Mouse (Mus musculus): ENCODE measurements around the gene N6amt1. TPM values are rescaled to one million over a fixed set of nuclear protein-coding genes. Genes with fewer than 3 reads are reported as not detected.

Gene N6amt1
- total and polyA plus RNA-seq, 3 experiments, result 10.8 to 23.3 (median 18.2) TPM

DNA sequence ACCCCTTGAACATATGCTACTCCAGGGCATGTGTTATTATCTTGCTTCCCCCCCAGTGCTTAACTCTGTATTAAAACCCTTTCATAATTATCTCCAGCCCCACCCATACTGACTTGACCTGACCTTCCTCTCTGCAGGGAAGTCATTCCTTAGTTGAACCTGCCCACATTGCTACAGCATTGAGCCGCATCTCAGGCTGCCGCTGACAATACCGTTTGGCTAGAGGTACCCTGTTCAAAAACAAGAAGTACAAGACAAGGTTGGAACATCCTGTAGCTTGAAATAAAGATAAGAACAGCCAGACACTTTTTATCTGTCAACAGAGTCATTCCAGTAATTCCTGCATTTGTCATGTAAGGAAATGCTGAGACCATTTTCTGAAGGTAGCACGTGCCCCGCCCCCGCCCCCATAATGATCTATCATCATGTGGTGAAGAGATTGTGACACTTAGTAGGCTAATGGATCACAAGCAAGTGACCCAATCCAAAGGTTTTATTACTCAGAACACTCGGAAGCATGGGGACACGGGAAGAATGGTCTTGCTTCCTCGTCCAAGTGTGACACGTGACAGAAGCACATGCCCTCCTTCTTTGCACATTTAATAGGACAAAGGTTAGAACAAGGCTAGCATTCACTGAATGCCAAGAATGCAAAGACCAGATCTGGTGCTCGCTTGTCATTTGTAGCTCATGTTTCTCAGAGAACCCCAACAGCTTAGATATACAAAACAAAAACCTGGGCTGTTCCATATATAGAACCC, 48.6 kb upstream of the N6amt1 start:
- Histone ChIP-seq H3K79me2 (replicated peaks; ENCODE audit: control insufficient read depth, extremely low read depth, insufficient read depth, poor library complexity, severe bottlenecking) (no peaks in the 10 kb centered on the region), H3K27ac (ENCODE audit: insufficient read depth, low read depth) (no peak overlapping the region), H3K9me3 (replicated peaks; ENCODE audit: low read length) (no peaks in the 10 kb centered on the region), H3K4me3 (replicated peaks in 1 of 3; ENCODE audit: low read depth in 2 of 3, low read length in 2 of 3, poor library complexity in 1 of 3) (no peak overlapping the region), H3K36me3 (replicated peaks in 1 of 2; ENCODE audit: control insufficient read depth in 1 of 2, insufficient read depth in 1 of 2, low read length in 1 of 2) (no peaks in the 10 kb centered on the region), H3K9ac (ENCODE audit: insufficient read depth, low read depth) (no peak overlapping the region), H3K4me2 (ENCODE audit: insufficient read depth, low read depth, poor library complexity, severe bottlenecking) (no peak overlapping the region), H3K27me3 (replicated peaks) (no peaks in the 10 kb centered on the region), H3K4me1 (ENCODE audit: control insufficient read depth in 1 of 2, insufficient read depth in 2 of 2) (peaks cover 0 to 5% of the 10 kb centered on the region in 2 experiments; a peak in 1 of 4 replicates)
- dilution Hi-C loops (cut with MboI; ENCODE audit: extremely low pct_ligation_motif_present, extremely low pct_unique_long_range_greater_than_20kb, low sequenced_read_pairs) (no loop called here), in situ Hi-C loops (cut with MboI; ENCODE audit: low pct_ligation_motif_present, low pct_unique_long_range_greater_than_20kb, low sequenced_read_pairs) (no loop called here)
- DNase-seq (ENCODE audit: extremely low read depth), result no peak
- TF ChIP-seq UBTF (IDR thresholded peaks at IDR 0.05; ENCODE audit: low read depth, low read length) (no peak), ETS1 (conservative IDR thresholded peaks at IDR 0.05; ENCODE audit: low read depth, low read length) (no peak), IRF4 (IDR thresholded peaks at IDR 0.05; ENCODE audit: low read depth, low read length) (no peak), BHLHE40 (IDR thresholded peaks at IDR 0.05; ENCODE audit: low read depth, low read length) (no peak), ZNF384 (IDR thresholded peaks at IDR 0.05; ENCODE audit: low read depth, low read length) (no peak), MAX (IDR thresholded peaks at IDR 0.05; ENCODE audit: low read length) (no peak), HCFC1 (IDR thresholded peaks at IDR 0.05; ENCODE audit: low read depth, low read length) (no peak), RAD21 (IDR thresholded peaks at IDR 0.05; ENCODE audit: low read depth, low read length) (no peak), USF1 (IDR thresholded peaks at IDR 0.05; ENCODE audit: low read depth, low read length) (no peak), KAT2A (IDR thresholded peaks at IDR 0.05; ENCODE audit: insufficient replicate concordance, low read length) (no peak), ZMIZ1 (IDR thresholded peaks at IDR 0.05; ENCODE audit: low read depth, low read length) (no peak)

DNA sequence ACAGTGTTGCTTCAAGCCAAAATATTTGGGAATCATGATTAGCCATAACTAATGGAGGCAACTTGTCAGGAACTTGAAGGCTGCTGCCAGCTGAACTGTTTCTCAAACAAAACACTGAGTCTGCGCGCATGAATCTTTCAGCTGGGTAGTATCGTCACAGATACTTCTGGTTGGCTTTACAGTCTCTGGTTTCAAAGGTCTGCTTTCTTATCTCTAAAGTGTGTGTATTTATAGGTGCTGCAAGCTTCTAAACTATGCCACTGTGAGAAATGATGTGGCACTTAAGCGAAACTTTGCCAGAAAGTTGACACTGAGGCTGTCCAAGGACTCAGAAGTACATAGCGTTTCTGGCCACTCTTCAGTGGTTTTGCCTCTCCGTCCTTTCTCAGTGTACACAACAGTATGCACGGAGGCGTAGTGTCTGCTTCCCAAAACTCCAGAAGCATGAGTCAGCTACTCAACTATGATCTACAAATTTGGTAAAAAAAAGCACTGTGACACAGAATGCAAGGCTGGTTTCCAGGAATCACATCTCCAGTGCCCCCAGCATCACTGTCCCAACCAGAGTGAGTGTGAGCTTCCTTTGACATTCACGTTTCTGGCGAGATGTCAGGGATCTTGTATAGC, 46.8 kb upstream of the N6amt1 start:
- Histone ChIP-seq H3K27ac (ENCODE audit: insufficient read depth, low read depth) (no peak overlapping the region), H3K9ac (ENCODE audit: insufficient read depth, low read depth) (no peak overlapping the region), H3K4me2 (ENCODE audit: insufficient read depth, low read depth, poor library complexity, severe bottlenecking) (peak overlapping the region; percentile 49), H3K4me3 (replicated peaks in 1 of 3; ENCODE audit: low read depth in 2 of 3, low read length in 2 of 3, poor library complexity in 1 of 3) (no peak overlapping the region), H3K36me3 (replicated peaks in 1 of 2; ENCODE audit: control insufficient read depth in 1 of 2, insufficient read depth in 1 of 2, low read length in 1 of 2) (no peaks in the 10 kb centered on the region), H3K4me1 (ENCODE audit: control insufficient read depth in 1 of 2, insufficient read depth in 2 of 2) (peaks cover 0 to 5% of the 10 kb centered on the region in 2 experiments; a peak in 1 of 4 replicates), H3K9me3 (replicated peaks; ENCODE audit: low read length) (no peaks in the 10 kb centered on the region), H3K79me2 (replicated peaks; ENCODE audit: control insufficient read depth, extremely low read depth, insufficient read depth, poor library complexity, severe bottlenecking) (no peaks in the 10 kb centered on the region), H3K27me3 (replicated peaks) (no peaks in the 10 kb centered on the region)
- no peak for DNase-seq (ENCODE audit: extremely low read depth)
- in situ Hi-C loops (cut with MboI; ENCODE audit: low pct_ligation_motif_present, low pct_unique_long_range_greater_than_20kb, low sequenced_read_pairs) (no loop called here), dilution Hi-C loops (cut with MboI; ENCODE audit: extremely low pct_ligation_motif_present, extremely low pct_unique_long_range_greater_than_20kb, low sequenced_read_pairs) (no loop called here)
- peak; percentile 53; the same call in 1 of the 2 replicates for TF ChIP-seq NRF1 (IDR thresholded peaks at IDR 0.05; ENCODE audit: low read depth, low read length)
- no peak for TF ChIP-seq IRF4 (IDR thresholded peaks at IDR 0.05; ENCODE audit: low read depth, low read length)
